Mouse (Mus musculus) cerebral cortex, adult 2 months (tissue): ENCODE results near the gene Sec16b.

Experiments
- WGBS: fragments of 180-500 bp; shearing (Covaris S2); methylation state at CpG from one replicate; pipeline ENCODE4 v1.1.7; 2018; 5-methylcytosine and 5-hydroxymethylcytosine counted together

Gene Sec16b

DNA sequence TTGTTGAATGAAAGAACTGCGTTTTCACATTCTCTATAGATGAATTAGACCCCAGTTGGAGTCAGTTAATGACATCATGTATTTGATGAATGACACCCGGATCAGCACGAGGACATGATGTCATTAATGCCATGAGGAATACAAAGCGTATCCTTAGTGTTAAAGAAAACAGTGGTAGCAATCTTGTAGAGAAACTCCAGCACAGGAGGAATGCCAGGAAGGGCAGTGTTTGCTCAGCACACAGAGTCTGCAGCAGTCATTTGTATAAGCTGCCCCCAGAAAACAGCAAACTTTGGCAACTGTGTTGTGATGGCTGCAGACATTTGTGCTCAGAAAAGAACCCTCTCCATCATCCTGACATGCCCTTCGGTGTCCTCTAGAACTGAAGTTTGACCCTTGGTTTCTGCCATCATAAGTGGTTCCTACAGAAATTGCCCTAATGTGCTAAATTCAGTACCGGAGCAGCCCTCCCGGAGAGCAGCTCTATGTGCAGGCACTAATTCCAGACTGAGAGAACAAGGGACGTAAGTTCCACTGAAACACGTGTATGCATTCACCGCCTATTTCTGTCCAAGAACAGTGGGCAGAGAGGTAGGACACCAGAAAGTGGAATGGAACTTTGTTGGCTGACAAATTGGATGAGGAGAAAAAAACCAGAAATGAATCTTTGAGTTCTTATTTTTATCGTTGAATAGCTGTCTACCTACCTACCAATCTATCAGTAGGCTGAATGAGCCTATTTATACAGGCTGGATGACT, 6.3 kb downstream of the Sec16b start:
- 45% methylated on average over 11 of the region's 11 CpGs for WGBS

DNA sequence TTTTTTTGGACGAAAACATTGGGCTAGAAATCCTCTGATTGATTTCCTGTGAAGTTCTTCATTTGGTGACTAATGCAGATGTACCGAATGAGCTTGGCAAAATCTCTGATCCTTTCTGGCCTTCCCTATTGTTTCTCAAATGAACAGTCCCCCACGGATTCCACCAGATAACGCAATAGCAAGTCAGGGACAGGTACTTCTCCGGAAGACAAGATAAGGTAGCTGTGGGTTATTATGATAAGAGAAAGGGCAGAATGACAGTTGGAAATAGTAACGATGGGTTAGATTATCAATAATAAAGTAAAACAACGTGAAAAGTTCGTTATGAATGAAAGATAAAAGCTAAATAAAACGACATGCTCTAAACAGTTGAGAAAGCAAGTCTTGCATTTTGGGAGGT, 7.0 kb downstream of the Sec16b start:
- WGBS = 62% methylated on average over 9 of the region's 9 CpGs

DNA sequence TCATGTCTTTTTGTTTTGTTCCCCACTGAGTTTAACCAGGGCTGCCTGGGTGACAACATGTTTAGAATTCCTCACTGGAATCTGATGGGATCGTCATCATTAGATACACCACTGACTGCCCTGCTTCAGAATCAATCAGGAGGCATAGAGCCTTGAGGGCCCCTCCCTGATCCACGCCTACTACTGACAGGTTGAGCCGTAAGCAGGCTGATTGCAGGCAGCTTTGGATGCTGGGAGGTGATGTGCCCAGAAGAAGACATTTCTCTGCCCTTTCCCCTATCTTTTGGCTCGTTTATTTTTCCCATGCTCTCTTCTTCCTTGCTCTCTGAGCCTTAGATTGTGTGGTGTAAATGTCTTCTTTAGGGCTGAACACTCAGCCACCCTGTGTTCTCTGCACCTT, 7.8 kb downstream of the Sec16b start:
- WGBS = 70% methylated on average over 4 of the region's 4 CpGs

DNA sequence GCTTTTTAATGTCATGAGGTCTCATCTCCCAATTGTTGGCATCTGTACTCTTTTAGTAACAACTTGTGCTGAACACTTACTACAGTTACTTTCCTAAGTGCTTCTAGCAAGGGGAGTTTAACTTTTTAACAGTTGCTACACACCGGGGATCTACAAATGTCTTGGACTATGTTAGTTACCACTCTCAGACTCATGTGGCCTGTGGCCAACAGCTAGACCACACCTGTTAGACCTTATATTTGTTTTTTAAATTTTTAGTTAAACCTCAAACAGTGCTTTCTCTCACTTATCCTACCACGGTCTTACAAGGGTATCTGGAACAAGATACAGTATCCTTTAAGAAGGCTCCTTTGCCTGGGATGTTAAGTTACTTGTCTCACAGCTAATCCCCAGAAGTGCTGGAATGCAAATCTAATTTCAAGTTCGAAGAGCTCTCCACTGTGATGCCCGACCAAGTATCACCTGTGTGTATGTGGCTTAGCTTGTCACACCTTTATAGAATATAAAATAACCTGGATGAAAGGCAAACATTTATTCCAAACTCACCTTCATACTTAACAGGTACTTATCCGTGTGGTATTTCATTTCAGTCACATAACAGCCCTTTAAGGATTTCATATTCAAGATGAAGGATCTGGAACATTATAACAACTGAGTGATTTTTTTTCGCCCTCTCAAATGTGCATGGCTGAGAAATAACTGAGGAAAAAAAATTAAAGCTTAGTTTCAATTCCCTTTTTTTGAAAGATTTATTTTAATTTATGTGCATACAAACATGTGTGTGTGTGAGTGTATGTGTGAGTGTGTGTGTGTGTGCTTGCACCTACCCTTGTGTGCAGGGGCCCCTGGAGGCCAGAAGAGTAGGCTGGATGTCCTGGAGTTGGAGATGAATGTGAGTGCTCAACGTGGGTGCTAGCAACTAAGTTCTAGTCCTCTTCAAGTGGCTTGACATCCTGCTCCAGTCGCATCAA, 10.6 kb downstream of the Sec16b start:
- 73% methylated on average over 8 of the region's 8 CpGs for WGBS

DNA sequence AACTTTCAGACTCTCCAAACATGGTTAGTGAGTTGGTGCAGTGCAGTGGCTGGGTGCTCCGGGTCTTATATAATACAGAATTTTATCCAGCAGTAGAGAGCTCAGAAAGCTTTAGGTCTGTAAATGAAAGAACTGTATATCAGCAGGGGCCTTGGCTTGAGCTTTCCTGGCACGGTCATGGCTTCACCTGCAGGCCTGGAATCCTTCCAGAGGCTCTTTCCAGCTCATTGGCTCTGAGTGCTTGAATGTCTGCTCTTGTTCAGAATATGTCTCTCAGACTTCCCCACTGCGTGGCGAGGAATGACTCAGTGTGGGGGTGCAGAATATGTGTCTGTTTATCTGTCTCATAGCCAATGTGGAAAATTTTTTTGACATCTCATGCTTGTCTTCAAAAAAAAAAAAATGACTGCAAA, 11.6 kb downstream of the Sec16b start:
- WGBS = 20% methylated on average over 4 of the region's 4 CpGs

DNA sequence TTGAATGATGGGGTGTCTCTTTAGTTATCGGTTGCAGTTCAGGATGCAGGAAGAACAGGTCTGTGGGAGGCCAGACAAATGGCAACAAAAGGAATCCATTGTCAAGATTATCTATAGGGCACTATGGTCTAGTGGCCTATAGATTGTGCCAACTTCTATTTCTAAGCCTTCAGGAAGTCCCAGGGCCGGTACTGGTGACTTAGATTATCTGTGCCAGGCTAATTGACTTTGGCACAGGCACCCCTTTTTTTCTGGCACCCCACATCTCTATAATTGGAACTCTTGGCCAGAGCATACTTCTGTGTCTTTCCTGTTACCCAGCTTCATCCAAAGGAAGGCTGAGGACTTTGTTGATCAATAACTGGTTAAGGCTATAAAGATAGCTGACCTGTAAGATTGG, 12.9 kb downstream of the Sec16b start:
- 37% methylated on average over 2 of the region's 2 CpGs for WGBS

GRCm38 (mm10) chr1:157522322-157522721, 15.8 kb downstream of the Sec16b start:
- 93% methylated on average over 5 of the region's 5 CpGs for WGBS

- WGBS = 94% methylated on average over 7 of the region's 7 CpGs
These were observed 18.2 kb downstream of the Sec16b start for GRCm38 (mm10) chr1:157524775-157525174.

DNA sequence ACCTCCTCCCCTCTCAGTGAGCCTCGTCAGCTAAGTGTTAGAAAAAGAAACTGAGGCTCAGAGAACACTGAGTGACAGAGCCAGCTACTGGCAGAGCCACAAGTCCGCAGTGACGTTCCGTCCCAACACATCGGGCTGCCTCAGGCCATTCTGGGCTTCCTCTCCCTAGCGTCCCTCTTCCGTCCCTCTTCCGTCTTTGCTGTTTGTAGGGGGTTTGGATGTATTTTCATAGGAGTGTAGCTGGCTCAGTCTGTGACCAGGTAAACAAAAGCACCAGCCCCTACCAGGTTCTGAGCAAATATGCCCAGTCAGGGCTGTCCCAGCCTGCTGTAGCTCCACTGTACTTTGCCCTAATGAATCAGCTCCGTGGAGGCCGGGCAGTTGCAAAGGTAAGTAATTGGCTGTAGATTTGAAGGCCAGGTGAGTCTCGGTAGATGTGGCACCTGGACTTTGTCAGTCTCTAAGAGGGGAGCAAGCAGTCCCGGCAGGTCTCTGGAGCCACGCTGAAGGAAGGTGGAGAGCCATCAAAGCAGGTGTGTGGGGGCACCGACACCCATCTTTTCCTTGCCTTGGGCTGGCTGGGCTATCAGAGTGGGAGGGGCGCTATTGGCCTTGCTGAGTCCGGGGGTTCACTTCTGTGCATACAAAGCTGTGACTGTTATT, 19.3 kb downstream of the Sec16b start:
- 87% methylated on average over 16 of the region's 16 CpGs for WGBS

DNA sequence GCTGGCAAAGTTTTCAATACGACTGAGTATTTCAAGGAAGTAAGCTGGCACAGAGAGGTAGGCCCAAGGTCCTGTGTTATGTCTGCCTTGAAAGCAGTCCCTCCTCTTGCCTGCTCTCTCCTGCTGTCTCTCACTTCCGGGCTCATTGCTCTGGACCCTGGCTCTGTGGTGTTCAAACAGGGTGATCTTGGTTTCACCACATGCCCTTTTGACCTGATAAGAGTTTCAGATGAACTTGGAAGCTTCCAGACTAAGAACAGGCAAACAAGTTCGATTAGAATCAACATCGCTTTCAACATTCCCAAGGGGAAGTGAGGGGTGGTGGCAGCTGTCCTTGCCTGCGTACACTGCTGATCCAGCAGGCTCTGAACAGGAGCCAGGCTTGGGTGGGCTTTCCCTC, 20.1 kb downstream of the Sec16b start:
- WGBS = 62% methylated on average over 5 of the region's 5 CpGs

DNA sequence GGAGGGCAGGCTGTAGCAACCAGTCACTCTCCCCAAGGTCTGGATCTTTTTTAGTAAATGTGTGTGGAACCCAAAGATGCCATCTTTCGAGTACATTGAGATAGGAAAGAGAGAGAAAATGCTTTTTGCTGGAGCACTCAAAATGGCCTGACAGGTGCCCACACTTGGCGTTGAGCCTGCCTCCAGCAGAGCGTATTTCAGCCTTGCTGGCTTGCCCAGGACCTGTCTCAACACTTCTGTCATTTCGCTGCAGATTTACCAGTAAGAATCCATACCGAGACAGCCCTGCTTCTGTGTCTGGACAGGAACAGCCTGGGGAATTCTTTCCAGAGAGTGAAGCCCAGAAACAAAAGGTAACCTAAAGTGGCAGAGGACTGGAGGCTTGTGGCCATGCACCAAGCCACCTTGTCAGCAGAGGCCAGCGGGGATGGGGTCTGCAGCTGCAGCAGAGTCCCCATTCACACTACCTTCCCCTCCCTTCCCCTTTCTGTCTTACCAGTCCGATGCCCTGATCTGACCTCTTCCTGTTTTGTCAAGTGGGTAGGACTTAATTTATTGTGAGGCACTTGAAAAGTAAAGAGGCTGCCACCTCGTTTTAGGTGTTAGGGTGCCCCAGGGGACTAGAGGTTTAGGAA, 26.4 kb downstream of the Sec16b start:
- 67% methylated on average over 8 of the region's 8 CpGs for WGBS

GRCm38 (mm10) chr1:157535571-157535970, 29.0 kb downstream of the Sec16b start:
- WGBS = 76% methylated on average over 1 of the region's 1 CpGs

DNA sequence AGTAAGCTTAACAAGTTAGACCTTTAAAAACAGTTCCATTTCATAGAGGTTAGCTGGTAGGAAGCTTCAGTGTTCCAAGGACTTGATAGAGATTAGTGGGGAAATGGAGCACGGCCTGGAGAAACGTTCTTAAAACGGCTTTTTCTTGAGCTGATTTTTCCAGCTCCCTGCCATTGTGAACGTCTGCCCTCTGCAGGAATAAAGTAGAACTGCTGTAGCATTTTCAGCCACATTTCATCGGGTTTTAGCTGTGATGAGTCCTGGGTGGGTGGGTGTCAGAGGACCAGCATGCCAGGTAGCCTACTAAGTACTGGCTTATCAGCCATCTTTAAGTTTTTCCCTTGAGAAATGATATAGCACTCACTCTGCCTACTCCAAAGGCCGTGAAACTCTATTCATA, 29.9 kb downstream of the Sec16b start:
- 9% methylated on average over 6 of the region's 6 CpGs for WGBS

DNA sequence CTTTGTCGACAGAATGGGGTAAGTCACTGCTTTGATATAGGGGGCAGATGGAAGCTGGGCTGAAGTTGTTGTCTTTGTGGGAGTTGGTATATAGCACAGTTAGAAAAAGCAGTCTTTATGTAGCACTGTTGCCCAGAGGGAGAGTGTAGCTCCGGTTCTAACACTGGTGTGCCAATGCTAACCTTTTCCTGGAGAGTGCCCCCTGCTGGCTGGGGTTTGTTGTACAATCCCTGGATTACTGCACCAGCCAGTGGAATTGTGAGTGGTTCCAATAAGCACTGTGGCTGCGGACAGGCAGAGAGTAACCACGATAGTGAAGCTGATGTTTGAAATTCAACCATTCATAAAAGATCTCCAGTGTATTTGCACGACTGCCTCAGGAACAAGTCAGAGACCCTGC, 31.1 kb downstream of the Sec16b start:
- 82% methylated on average over 5 of the region's 5 CpGs for WGBS

DNA sequence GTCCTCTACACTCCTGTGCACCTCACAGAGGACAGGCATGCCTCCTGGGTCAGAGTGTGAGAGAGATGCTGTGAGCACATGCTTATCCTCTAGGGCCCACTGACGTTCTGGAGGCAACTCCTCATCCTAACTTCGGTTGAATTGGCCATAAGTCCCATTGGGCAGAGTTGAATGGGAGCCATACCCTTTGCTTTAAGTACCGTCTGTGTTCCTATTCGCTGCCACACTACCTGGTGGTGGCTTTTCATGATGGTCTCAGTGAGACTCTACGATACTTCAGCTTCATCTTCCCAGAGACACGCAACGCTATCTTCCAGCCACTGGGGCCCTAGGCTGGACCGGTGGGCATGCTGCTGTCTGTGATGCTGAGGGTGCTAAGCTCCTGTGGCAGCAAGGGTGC, 38.5 kb downstream of the Sec16b start:
- WGBS = 94% methylated on average over 8 of the region's 8 CpGs

- WGBS = 91% methylated on average over 5 of the region's 5 CpGs
These were observed 41.1 kb downstream of the Sec16b start for GRCm38 (mm10) chr1:157547658-157548057.

DNA sequence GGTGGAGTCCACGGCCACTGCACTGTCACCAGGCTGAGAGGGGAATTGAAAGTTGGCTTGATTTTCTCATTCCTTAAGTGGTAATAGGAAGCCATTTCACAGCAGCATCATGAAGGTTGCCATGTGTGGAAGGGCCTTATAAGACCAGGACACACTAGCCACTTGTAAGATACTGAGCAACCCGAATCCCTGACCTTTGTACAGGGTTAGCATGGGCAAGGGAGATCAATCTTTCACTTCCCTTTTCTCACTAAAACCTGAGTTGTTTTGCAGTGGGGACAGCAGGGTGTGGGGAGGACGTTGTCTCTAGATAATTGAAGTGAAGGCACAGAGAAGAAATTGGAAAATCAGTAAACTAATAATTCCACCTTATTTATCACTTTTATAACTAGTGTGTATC, 43.2 kb downstream of the Sec16b start:
- WGBS = 75% methylated on average over 3 of the region's 3 CpGs

DNA sequence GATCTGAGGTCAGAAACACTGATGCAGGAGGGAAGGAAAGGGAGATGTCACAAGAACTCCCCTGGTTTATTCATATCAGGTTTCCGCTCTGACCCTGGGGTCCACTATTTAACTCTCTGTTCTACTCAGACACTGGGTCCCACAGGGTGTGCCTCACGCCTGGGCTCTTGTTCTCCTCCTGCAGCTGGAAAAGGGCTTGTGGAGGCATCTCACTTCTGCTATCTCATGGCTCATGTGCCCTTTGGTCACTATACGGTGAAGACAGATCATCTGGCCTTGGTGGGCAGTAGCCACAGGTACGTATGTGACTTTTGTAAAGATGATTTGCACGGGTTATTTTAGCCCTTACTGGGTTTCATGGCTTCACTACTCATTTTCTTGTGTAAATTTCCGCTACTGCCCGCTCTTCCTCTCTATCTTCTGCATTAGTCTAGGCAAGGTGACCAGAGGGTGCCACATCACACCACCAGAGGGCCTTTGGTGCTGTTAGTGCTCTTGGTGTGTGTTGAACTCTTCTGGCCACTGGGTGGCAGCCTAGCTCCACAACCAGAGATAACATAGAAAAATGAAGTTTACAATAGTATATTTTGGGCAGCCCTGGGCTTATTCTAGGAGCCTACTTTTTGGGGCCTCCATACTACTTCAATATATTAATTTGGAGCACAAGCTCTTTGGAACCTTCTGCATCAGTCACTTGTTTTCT, 46.4 kb downstream of the Sec16b start:
- WGBS = 62% methylated on average over 7 of the region's 7 CpGs

- 38% methylated on average over 3 of the region's 3 CpGs for WGBS
These were observed 47.6 kb downstream of the Sec16b start for GRCm38 (mm10) chr1:157554163-157554562.

GRCm38 (mm10) chr1:157554686-157555530, 48.4 kb downstream of the Sec16b start:
- 38% methylated on average over 27 of the region's 27 CpGs for WGBS
